Mouse (Mus musculus) liver, adult 2 months (tissue): Measurements from ENCODE around the gene Fam19a3.
A peak's percentile ranks its signal among the peaks of the same experiment; 100 is the strongest.

Source experiments
- CTCF ChIP-seq: fragments of 200-500 bp; IDR thresholded peaks from 2 replicates; pipeline ENCODE4 v1.5.1; 2011; ENCODE audit warnings: low read depth, low read length, control low read depth
- POLR2A ChIP-seq: fragments of 200-500 bp; IDR thresholded peaks from 2 replicates; pipeline ENCODE4 v1.6.1; 2011; ENCODE audit warnings: low read length, control low read depth; ENCODE audit not compliant: insufficient read depth; ENCODE audit errors: extremely low read depth

GRCm38 (mm10) chr3:104788561-104789311 is 7.1 kb upstream of the Fam19a3 start:
- TF ChIP-seq CTCF, result peak; percentile 86
- 0 out of 2 replicates have a peak, but pooled peaks have one; percentile 15 for TF ChIP-seq POLR2A
